Mouse (Mus musculus) MEL (cell line): ENCODE results near the gene Tex28. TPM values are rescaled to one million over a fixed set of nuclear protein-coding genes. Genes with fewer than 3 reads are reported as not detected.

ENCODE experiments used
- DNase-seq: peaks from one replicate; pipeline ENCODE4 v3.0.0; 2011; ENCODE audit warnings: low read depth, low spot score
- H3K27ac ChIP-seq: 2 replicates; pipeline ENCODE4 v1.5.1; 2012; ENCODE audit warnings: low read depth, mild to moderate bottlenecking, control low read depth, low read length, moderate library complexity; ENCODE audit not compliant: control insufficient read depth
- H3K27me3 ChIP-seq, 2 experiments: fragments of 150-350 bp in 1 of 2; sonication (generic) in 1 of 2; 2 replicates each; pipeline ENCODE4 v1.6.1; 2012; ENCODE audit warnings: low read length in 2 of 2, mild to moderate bottlenecking in 2 of 2, improper control_type of control experiment in 1 of 2, moderate library complexity in 1 of 2; ENCODE audit not compliant: insufficient read depth in 2 of 2, control insufficient read depth in 1 of 2
- H3K36me3 ChIP-seq, 2 experiments: 2 replicates each; pipeline ENCODE4 v1.6.1; 2012 to 2014; ENCODE audit warnings: low read length in 2 of 2, improper control_type of control experiment in 1 of 2, inconsistent platforms in 1 of 2, mild to moderate bottlenecking in 1 of 2; ENCODE audit not compliant: insufficient read depth in 2 of 2, control insufficient read depth in 1 of 2
- H3K4me1 ChIP-seq, 2 experiments: fragments of 150-350 bp in 1 of 2; sonication (generic) in 1 of 2; 2 replicates each; pipeline ENCODE4 v1.6.1; 2012; ENCODE audit warnings: low read length in 2 of 2, improper control_type of control experiment in 1 of 2, mild to moderate bottlenecking in 1 of 2; ENCODE audit not compliant: insufficient read depth in 2 of 2, control insufficient read depth in 1 of 2
- H3K4me3 ChIP-seq, 2 experiments: fragments of 150-350 bp in 1 of 2; sonication (generic) in 1 of 2; 2 replicates each; pipeline ENCODE4 v1.5.1; 2012; ENCODE audit warnings: low read depth in 2 of 2, low read length in 2 of 2, mild to moderate bottlenecking in 2 of 2, moderate library complexity in 2 of 2, control low read depth in 1 of 2, improper control_type of control experiment in 1 of 2; ENCODE audit not compliant: control insufficient read depth in 1 of 2, insufficient read depth in 1 of 2
- H3K79me2 ChIP-seq: 2 replicates; pipeline ENCODE4 v1.6.1; 2012; ENCODE audit warnings: mild to moderate bottlenecking, low read length, moderate library complexity; ENCODE audit not compliant: control insufficient read depth, poor library complexity, insufficient read depth
- H3K9ac ChIP-seq: 2 replicates; pipeline ENCODE4 v1.6.1; 2012; ENCODE audit warnings: low read depth, mild to moderate bottlenecking, control low read depth, low read length, moderate library complexity; ENCODE audit not compliant: control insufficient read depth, poor library complexity, severe bottlenecking
- H3K9me3 ChIP-seq: fragments of 150-350 bp; sonication (generic); replicated peaks from 2 replicates; pipeline ENCODE4 v1.6.1; 2012; ENCODE audit warnings: mild to moderate bottlenecking, low read length, improper control_type of control experiment, moderate library complexity; ENCODE audit not compliant: insufficient read depth
- CHD2 ChIP-seq: IDR thresholded peaks from 2 replicates; pipeline ENCODE4 v1.6.1; 2011; ENCODE audit warnings: low read length, improper control_type of control experiment
- CTCF ChIP-seq, 3 experiments: IDR thresholded peaks in 2 of 3; conservative IDR thresholded peaks in 1 of 3; 2 replicates each; pipeline ENCODE4 v1.5.1; 2011 to 2012; ENCODE audit warnings: low read length in 3 of 3, low read depth in 2 of 3, mild to moderate bottlenecking in 2 of 3, improper control_type of control experiment in 1 of 3, inconsistent platforms in 1 of 3, mixed read lengths in 1 of 3, moderate library complexity in 1 of 3; ENCODE audit not compliant: control insufficient read depth in 1 of 3, insufficient read depth in 1 of 3, poor library complexity in 1 of 3, severe bottlenecking in 1 of 3
- ELF1 ChIP-seq: IDR thresholded peaks from 2 replicates; pipeline ENCODE4 v1.6.1; 2014; ENCODE audit warnings: low read depth, mild to moderate bottlenecking, inconsistent platforms, low read length, improper control_type of control experiment, moderate library complexity
- GABPA ChIP-seq: IDR thresholded peaks from 2 replicates; pipeline ENCODE4 v1.6.1; 2012; ENCODE audit warnings: low read depth, mild to moderate bottlenecking, inconsistent platforms, low read length, improper control_type of control experiment, moderate library complexity
- JUND ChIP-seq: IDR thresholded peaks from 2 replicates; pipeline ENCODE4 v1.6.1; 2011; ENCODE audit warnings: low read depth, mild to moderate bottlenecking, improper control_type of control experiment, low read length
- KAT2A ChIP-seq: conservative IDR thresholded peaks from 2 replicates; pipeline ENCODE4 v1.6.1; 2012; ENCODE audit warnings: low read depth, low read length, improper control_type of control experiment, inconsistent platforms
- MAX ChIP-seq: IDR thresholded peaks from 2 replicates; pipeline ENCODE4 v1.6.1; 2011; ENCODE audit warnings: low read length, improper control_type of control experiment
- MAZ ChIP-seq: IDR thresholded peaks from 2 replicates; pipeline ENCODE4 v1.6.1; 2012; ENCODE audit warnings: low read depth, mild to moderate bottlenecking, inconsistent platforms, low read length, improper control_type of control experiment
- MYB ChIP-seq: IDR thresholded peaks from 2 replicates; pipeline ENCODE4 v1.6.1; 2011; ENCODE audit warnings: mild to moderate bottlenecking, low read depth, low read length, improper control_type of control experiment
- POLR2A ChIP-seq, 2 experiments: IDR thresholded peaks; 2 replicates each; pipeline ENCODE4 v1.6.1; 2011 to 2012; ENCODE audit warnings: low read length in 2 of 2, mild to moderate bottlenecking in 2 of 2, control low read depth in 1 of 2, improper control_type of control experiment in 1 of 2, low read depth in 1 of 2, moderate library complexity in 1 of 2; ENCODE audit not compliant: control insufficient read depth in 1 of 2, insufficient read depth in 1 of 2, poor library complexity in 1 of 2
- POLR2AphosphoS2 ChIP-seq: IDR thresholded peaks from 2 replicates; pipeline ENCODE4 v1.6.1; 2011; ENCODE audit warnings: low read length, improper control_type of control experiment
- RCOR1 ChIP-seq: IDR thresholded peaks from 2 replicates; pipeline ENCODE4 v1.6.1; 2012; ENCODE audit warnings: low read depth, mild to moderate bottlenecking, inconsistent platforms, low read length, improper control_type of control experiment
- SIN3A ChIP-seq: IDR thresholded peaks from 2 replicates; pipeline ENCODE4 v1.6.1; 2012; ENCODE audit warnings: low read length, improper control_type of control experiment, inconsistent platforms
- SMC3 ChIP-seq: IDR thresholded peaks from 2 replicates; pipeline ENCODE4 v1.6.1; 2011; ENCODE audit warnings: low read depth, low read length, improper control_type of control experiment
- TAL1 ChIP-seq: IDR thresholded peaks from 2 replicates; pipeline ENCODE4 v1.6.1; 2012; ENCODE audit warnings: mild to moderate bottlenecking, inconsistent platforms, low read length, moderate library complexity, mixed read lengths
- UBTF ChIP-seq: IDR thresholded peaks from 2 replicates; pipeline ENCODE4 v1.6.1; 2012; ENCODE audit warnings: low read depth, mild to moderate bottlenecking, inconsistent platforms, low read length, improper control_type of control experiment, moderate library complexity, borderline replicate concordance; ENCODE audit not compliant: insufficient read depth
- USF1 ChIP-seq: IDR thresholded peaks from 2 replicates; pipeline ENCODE4 v1.6.1; 2014; ENCODE audit warnings: low read depth, mild to moderate bottlenecking, inconsistent platforms, low read length, improper control_type of control experiment, moderate library complexity
- USF2 ChIP-seq, 2 experiments: IDR thresholded peaks; 2 replicates each; pipeline ENCODE4 v1.6.1; 2011 to 2012; ENCODE audit warnings: improper control_type of control experiment in 2 of 2, low read length in 2 of 2, borderline replicate concordance in 1 of 2, inconsistent platforms in 1 of 2, low read depth in 1 of 2, mild to moderate bottlenecking in 1 of 2; ENCODE audit not compliant: insufficient read depth in 1 of 2
- ZMIZ1 ChIP-seq: IDR thresholded peaks from 2 replicates; pipeline ENCODE4 v1.6.1; 2012; ENCODE audit warnings: low read depth, mild to moderate bottlenecking, inconsistent platforms, low read length, improper control_type of control experiment, moderate library complexity
- ZNF384 ChIP-seq: IDR thresholded peaks from 2 replicates; pipeline ENCODE4 v1.6.1; 2012; ENCODE audit warnings: low read depth, mild to moderate bottlenecking, inconsistent platforms, low read length, improper control_type of control experiment
- polyA plus RNA-seq, 2 experiments: library from polyadenylated mRNA; stranded (reverse) in 1 of 2; unstranded in 1 of 2; fragments of >175 nt in 1 of 2; fragments of >200 nt in 1 of 2; gene quantifications; 2 replicates each; pipeline versions ENCODE4 v1.2.1 to v1.2.4; 2012; ENCODE audit warnings: low replicate concordance in 2 of 2, low read depth in 1 of 2; ENCODE audit not compliant: insufficient read length in 2 of 2, insufficient read depth in 1 of 2, missing spikeins in 1 of 2
- total RNA-seq: library from RNA; depleted of rRNA; stranded (reverse); fragments of 300-350 nt; gene quantifications from 2 replicates; pipeline ENCODE4 v1.2.3, GENCODE M21; 2012; rRNA removed

Gene Tex28
- total and polyA plus RNA-seq, 3 experiments, result not detected

DNA sequence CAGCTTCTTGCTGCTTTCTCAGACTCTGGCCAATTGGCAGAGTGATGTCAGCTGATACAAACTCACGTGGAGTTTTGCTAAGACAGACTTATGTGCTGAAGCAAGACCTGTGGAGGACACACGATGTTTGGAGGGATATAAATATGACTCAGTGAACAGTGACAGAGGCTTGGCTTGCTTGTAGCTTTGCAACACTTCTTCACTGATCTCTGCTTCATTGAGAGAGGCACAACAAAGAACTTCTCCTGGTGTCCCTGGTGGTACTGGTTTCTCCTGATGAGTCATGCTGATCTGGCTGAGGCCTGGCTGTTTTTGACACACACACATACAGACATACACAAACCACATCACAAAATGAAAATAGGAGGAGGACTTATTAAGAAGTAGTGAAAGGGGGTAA is 61.7 kb downstream of the Tex28 start:
- Histone ChIP-seq H3K4me1 (peaks cover 0 to 7% of the 10 kb centered on the region in 2 experiments; a peak in 2 of 4 replicates), H3K27me3 (no peaks in the 10 kb centered on the region), H3K9ac (no peak overlapping the region), H3K36me3 (peaks cover 0 to 7% of the 10 kb centered on the region in 2 experiments; a peak in 2 of 4 replicates)
- DNase-seq, result peak; percentile 45
- TF ChIP-seq ELF1, result no peak
- TF ChIP-seq POLR2AphosphoS2, result no peak
- no peak for TF ChIP-seq GABPA
- TF ChIP-seq UBTF, result no peak
- no peak for TF ChIP-seq USF1
- no peak for TF ChIP-seq SMC3
- TF ChIP-seq, all 39 proteins: peak for 0
- no peak overlapping the region for H3K27ac ChIP-seq
- H3K9me3 ChIP-seq, result no peaks in the 10 kb centered on the region
- no peaks in the 10 kb centered on the region for H3K79me2 ChIP-seq
- no peak overlapping the region for H3K4me3 ChIP-seq

DNA sequence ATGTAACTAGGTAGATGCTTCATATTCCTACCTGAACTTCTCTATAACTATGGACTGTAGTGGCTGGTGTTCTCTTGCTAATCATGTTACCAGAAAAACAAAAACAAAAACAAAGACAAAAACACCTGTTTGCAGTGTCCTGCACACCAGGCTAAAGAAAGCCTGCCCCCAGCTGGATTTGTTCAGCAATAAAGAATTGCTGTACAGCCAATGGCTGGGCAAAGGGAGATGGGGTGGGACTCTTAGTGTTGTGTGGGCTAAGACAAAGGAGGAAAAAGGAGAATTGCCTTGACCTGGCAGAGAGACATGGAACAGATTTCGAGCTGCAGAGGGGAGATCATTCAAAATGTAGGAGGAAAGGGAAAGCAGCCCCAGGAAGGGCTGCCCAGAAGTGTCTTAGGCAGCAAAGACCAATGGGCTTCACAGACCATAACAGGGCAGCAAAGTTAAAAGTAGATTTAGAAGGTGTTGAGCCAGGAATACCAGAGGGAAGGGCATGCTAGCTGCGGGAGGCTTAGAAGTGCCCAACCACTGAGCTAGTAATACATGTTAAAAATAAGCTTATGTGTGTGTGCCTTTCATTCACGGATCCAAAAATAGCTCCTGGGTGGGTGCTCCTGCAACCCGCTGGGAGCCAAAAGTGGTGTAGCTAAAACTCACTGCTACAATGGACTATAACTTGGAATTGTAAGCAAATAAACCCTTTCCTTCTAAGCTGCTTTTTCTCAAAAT is 64.0 kb downstream of the Tex28 start:
- DNase-seq, result no peak
- Histone ChIP-seq H3K79me2 (no peaks in the 10 kb centered on the region), H3K36me3 (peaks cover 0 to 11% of the 10 kb centered on the region in 2 experiments; a peak in 2 of 4 replicates)
- TF ChIP-seq ZMIZ1 (no peak), MYB (no peak), SIN3A (no peak), MAZ (no peak), JUND (no peak), USF1 (no peak), CTCF (IDR thresholded peaks at IDR 0.05 in 2 of 3, conservative IDR thresholded peaks at IDR 0.05 in 1 of 3; ENCODE audit: control insufficient read depth in 1 of 3, insufficient read depth in 1 of 3, low read depth in 2 of 3, low read length in 3 of 3, poor library complexity in 1 of 3, severe bottlenecking in 1 of 3) (no peak; a peak in 1 of 6 replicates), ZNF384 (no peak), KAT2A (no peak), CHD2 (no peak), MAX (no peak), TAL1 (no peak), RCOR1 (no peak), ELF1 (no peak), USF2 (IDR thresholded peaks at IDR 0.05; ENCODE audit: borderline replicate concordance in 1 of 2, insufficient read depth in 1 of 2, low read depth in 1 of 2, low read length in 2 of 2) (no peak), POLR2A (IDR thresholded peaks at IDR 0.05; ENCODE audit: control insufficient read depth in 1 of 2, insufficient read depth in 1 of 2, low read depth in 1 of 2, low read length in 2 of 2, poor library complexity in 1 of 2) (no peak)
- TF ChIP-seq, all 39 proteins: peak for 0
- no peak overlapping the region for H3K27ac ChIP-seq
- H3K27me3 ChIP-seq, result no peaks in the 10 kb centered on the region
- no peak overlapping the region for H3K4me3 ChIP-seq
- H3K9me3 ChIP-seq, result no peaks in the 10 kb centered on the region
- no peak overlapping the region for H3K9ac ChIP-seq
- H3K4me1 ChIP-seq, result peaks cover 0 to 4% of the 10 kb centered on the region in 2 experiments; a peak in 2 of 4 replicates

Other genes with a start within 250 kb of the Tex28 start
- 9.6 and 10.3 TPM in 2 replicates for gene Arhgap4, start 246.0 kb downstream of the Tex28 start, total RNA-seq
- 10 to 100 TPM in 1 of 2 experiments, not detected in 1; 24.5 TPM for gene Arhgap4, start 246.0 kb downstream of the Tex28 start, polyA plus RNA-seq
- gene Naa10, start 245.9 kb downstream of the Tex28 start, total RNA-seq, result 155 and 174 TPM in 2 replicates
- 100 to 1,000 TPM; 253 to 417 TPM for gene Naa10, start 245.9 kb downstream of the Tex28 start, polyA plus RNA-seq
- 18.8 and 22.7 TPM in 2 replicates for gene Renbp, start 237.0 kb downstream of the Tex28 start, total RNA-seq
- gene Renbp, start 237.0 kb downstream of the Tex28 start, polyA plus RNA-seq, result 10 to 100 TPM in 1 of 2 experiments, not detected in 1; 38.0 TPM
- 53.6 and 60.0 TPM in 2 replicates for gene Hcfc1, start 201.5 kb downstream of the Tex28 start, total RNA-seq
- 100 to 1,000 TPM in 1 of 2 experiments, 10 to 100 TPM in 1; 40.8 to 146 TPM for gene Hcfc1, start 201.5 kb downstream of the Tex28 start, polyA plus RNA-seq
- gene Irak1, start 143.9 kb downstream of the Tex28 start, total RNA-seq, result 30.1 and 33.7 TPM in 2 replicates
- 100 to 1,000 TPM in 1 of 2 experiments, not detected in 1; 106 TPM for gene Irak1, start 143.9 kb downstream of the Tex28 start, polyA plus RNA-seq
- not detected in 2 replicates for gene Opn1mw, start 40.4 kb downstream of the Tex28 start, total RNA-seq
- gene Opn1mw, start 40.4 kb downstream of the Tex28 start, polyA plus RNA-seq, result not detected
- gene Mecp2, start 32.5 kb downstream of the Tex28 start, total RNA-seq, result 12.5 and 16.2 TPM in 2 replicates
- gene Mecp2, start 32.5 kb downstream of the Tex28 start, polyA plus RNA-seq, result 10 to 100 TPM in 1 of 2 experiments, not detected in 1; 20.7 TPM
- not detected in 2 replicates for gene Tktl1, start 9.4 kb upstream of the Tex28 start, total RNA-seq
- under 1 TPM in 1 of 2 experiments, not detected in 1; 0.04 TPM for gene Tktl1, start 9.4 kb upstream of the Tex28 start, polyA plus RNA-seq
- 111 and 155 TPM in 2 replicates for gene Flna, start 82.0 kb upstream of the Tex28 start, total RNA-seq
- 100 to 1,000 TPM; 147 to 233 TPM for gene Flna, start 82.0 kb upstream of the Tex28 start, polyA plus RNA-seq
- gene Emd, start 86.8 kb upstream of the Tex28 start, total RNA-seq, result 52.2 and 55.5 TPM in 2 replicates
- 100 to 1,000 TPM; 130 to 157 TPM for gene Emd, start 86.8 kb upstream of the Tex28 start, polyA plus RNA-seq
- gene Rpl10, start 103.0 kb upstream of the Tex28 start, total RNA-seq, result 3,229 and 3,230 TPM in 2 replicates
- 100 to 1,000 TPM in 1 of 2 experiments, not detected in 1; 232 TPM for gene Rpl10, start 103.0 kb upstream of the Tex28 start, polyA plus RNA-seq
- gene Taz, start 114.1 kb upstream of the Tex28 start, total RNA-seq, result 26.1 and 28.0 TPM in 2 replicates
- 10 to 100 TPM in 1 of 2 experiments, not detected in 1; 34.1 TPM for gene Taz, start 114.1 kb upstream of the Tex28 start, polyA plus RNA-seq
- 5.0 and 5.6 TPM in 2 replicates for gene Dnase1l1, start 114.5 kb upstream of the Tex28 start, total RNA-seq
- 1 to 10 TPM in 1 of 2 experiments, not detected in 1; 9.5 TPM for gene Dnase1l1, start 114.5 kb upstream of the Tex28 start, polyA plus RNA-seq
- 31.7 and 41.6 TPM in 2 replicates for gene Atp6ap1, start 129.3 kb upstream of the Tex28 start, total RNA-seq
- 100 to 1,000 TPM in 1 of 2 experiments, 10 to 100 TPM in 1; 75.5 to 355 TPM for gene Atp6ap1, start 129.3 kb upstream of the Tex28 start, polyA plus RNA-seq
- 5.2 and 6.4 TPM in 2 replicates for gene Gdi1, start 137.2 kb upstream of the Tex28 start, total RNA-seq
- 10 to 100 TPM in 1 of 2 experiments, not detected in 1; 24.5 TPM for gene Gdi1, start 137.2 kb upstream of the Tex28 start, polyA plus RNA-seq
- 43.6 and 46.3 TPM in 2 replicates for gene Fam50a, start 145.2 kb upstream of the Tex28 start, total RNA-seq
- gene Fam50a, start 145.2 kb upstream of the Tex28 start, polyA plus RNA-seq, result 100 to 1,000 TPM in 1 of 2 experiments, 10 to 100 TPM in 1; 64.8 to 107 TPM
- 7.3 and 8.3 TPM in 2 replicates for gene Plxna3, start 161.2 kb upstream of the Tex28 start, total RNA-seq
- gene Plxna3, start 161.2 kb upstream of the Tex28 start, polyA plus RNA-seq, result 10 to 100 TPM in 1 of 2 experiments, not detected in 1; 13.7 TPM
- gene Lage3, start 185.8 kb upstream of the Tex28 start, total RNA-seq, result 52.7 and 61.7 TPM in 2 replicates
- 10 to 100 TPM in 1 of 2 experiments, not detected in 1; 88.1 TPM for gene Lage3, start 185.8 kb upstream of the Tex28 start, polyA plus RNA-seq
- gene Ubl4a, start 205.4 kb upstream of the Tex28 start, total RNA-seq, result 23.4 and 24.0 TPM in 2 replicates
- 10 to 100 TPM in 1 of 2 experiments, not detected in 1; 82.4 TPM for gene Ubl4a, start 205.4 kb upstream of the Tex28 start, polyA plus RNA-seq
- 13.7 and 19.4 TPM in 2 replicates for gene Slc10a3, start 205.5 kb upstream of the Tex28 start, total RNA-seq
- gene Slc10a3, start 205.5 kb upstream of the Tex28 start, polyA plus RNA-seq, result 10 to 100 TPM in 1 of 2 experiments, not detected in 1; 16.0 TPM
- 4.8 and 6.4 TPM in 2 replicates for gene Fam3a, start 225.4 kb upstream of the Tex28 start, total RNA-seq
- gene Fam3a, start 225.4 kb upstream of the Tex28 start, polyA plus RNA-seq, result 10 to 100 TPM in 1 of 2 experiments, not detected in 1; 14.6 TPM
- 26.6 and 29.1 TPM in 2 replicates for gene Ikbkg, start 225.5 kb upstream of the Tex28 start, total RNA-seq
- gene Ikbkg, start 225.5 kb upstream of the Tex28 start, polyA plus RNA-seq, result 10 to 100 TPM in 1 of 2 experiments, not detected in 1; 21.7 TPM